Mouse (Mus musculus) midbrain, embryonic 11.5 days (tissue): ENCODE results near the gene Gm3417. TPM values are rescaled to one million over a fixed set of nuclear protein-coding genes. Genes with fewer than 3 reads are reported as not detected.
"Not testable (repeated sequence)": the region's sequence is repeated elsewhere in the genome, so short reads cannot be mapped to it uniquely, and the experiment has no call there.

Experiments used
- ATAC-seq: fragments of 200-750 bp; cut with Nextera tagmentation; 2 replicates; pipeline ENCODE4 v1.8.0; 2017; ENCODE audit warnings: moderate TSS enrichment, moderate library complexity; ENCODE audit not compliant: low FRiP score
- DNase-seq: peaks from one replicate; pipeline ENCODE4 v3.0.0; 2015; ENCODE audit warnings: low spot score; ENCODE audit errors: missing footprints
- H3K27ac ChIP-seq: fragments of 300-500 bp; sonication (generic); 2 replicates; pipeline ENCODE4 v1.5.1; 2014; ENCODE audit warnings: low read depth, low read length
- H3K27me3 ChIP-seq: fragments of 300-500 bp; sonication (generic); 2 replicates; pipeline ENCODE4 v1.6.1; 2014; ENCODE audit warnings: mild to moderate bottlenecking, low read length, moderate library complexity, mixed read lengths; ENCODE audit not compliant: control insufficient read depth, insufficient read depth
- H3K36me3 ChIP-seq: fragments of 300-500 bp; sonication (generic); 2 replicates; pipeline ENCODE4 v1.6.1; 2014; ENCODE audit warnings: mild to moderate bottlenecking, low read length, moderate library complexity, mixed read lengths; ENCODE audit not compliant: control insufficient read depth, insufficient read depth
- H3K4me1 ChIP-seq: fragments of 300-500 bp; sonication (generic); 2 replicates; pipeline ENCODE4 v1.6.1; 2014; ENCODE audit warnings: low read length; ENCODE audit not compliant: control insufficient read depth, insufficient read depth
- H3K4me2 ChIP-seq: fragments of 300-500 bp; sonication (generic); 2 replicates; pipeline ENCODE4 v1.6.1; 2014; ENCODE audit warnings: mild to moderate bottlenecking, moderate library complexity
- H3K4me3 ChIP-seq: fragments of 300-500 bp; sonication (generic); 2 replicates; pipeline ENCODE4 v1.5.1; 2014; ENCODE audit warnings: low read depth, low read length
- H3K9ac ChIP-seq: fragments of 300-500 bp; sonication (generic); 2 replicates; pipeline ENCODE4 v1.6.1; 2014; ENCODE audit warnings: low read length
- H3K9me3 ChIP-seq: fragments of 300-500 bp; sonication (generic); 2 replicates; pipeline ENCODE4 v1.6.1; 2016; ENCODE audit warnings: low read length; ENCODE audit not compliant: control insufficient read depth
- WGBS: fragments of 180-500 bp; shearing (Covaris S2); extraction: QIAGEN DNeasy Blood & Tissue Kit; methylation state at CpG from one replicate; pipeline ENCODE4 v1.1.7; 2014; 5-methylcytosine and 5-hydroxymethylcytosine counted together
- polyA plus RNA-seq: library from polyadenylated mRNA; unstranded; fragments of >200 nt; fragmentation: Nextera tagmentation; extraction: Ambion mirVana; gene quantifications from 2 replicates; pipeline ENCODE4 v1.2.1, GENCODE M21; 2014

Gm3417 gene
- polyA plus RNA-seq, 1 experiment from 2014 or later: 1.4 TPM

- no peaks in the 10 kb centered on the region for H3K27me3 ChIP-seq
- H3K36me3 ChIP-seq: no peaks in the 10 kb centered on the region
- WGBS: 72% methylated on average over 5 of the region's 5 CpGs
- no peak overlapping the region for H3K9ac ChIP-seq
- H3K4me2 ChIP-seq: no peak overlapping the region
- no peaks in the 10 kb centered on the region for H3K9me3 ChIP-seq
- DNase-seq (no peak), ATAC-seq (no peak)
- H3K4me1 ChIP-seq: no peaks in the 10 kb centered on the region
- H3K27ac ChIP-seq: no peak overlapping the region
- H3K4me3 ChIP-seq: no peak overlapping the region
Observed at GRCm38 (mm10) chr17:14935841-14936605, 42.6 kb downstream of the Gm3417 start.

DNA sequence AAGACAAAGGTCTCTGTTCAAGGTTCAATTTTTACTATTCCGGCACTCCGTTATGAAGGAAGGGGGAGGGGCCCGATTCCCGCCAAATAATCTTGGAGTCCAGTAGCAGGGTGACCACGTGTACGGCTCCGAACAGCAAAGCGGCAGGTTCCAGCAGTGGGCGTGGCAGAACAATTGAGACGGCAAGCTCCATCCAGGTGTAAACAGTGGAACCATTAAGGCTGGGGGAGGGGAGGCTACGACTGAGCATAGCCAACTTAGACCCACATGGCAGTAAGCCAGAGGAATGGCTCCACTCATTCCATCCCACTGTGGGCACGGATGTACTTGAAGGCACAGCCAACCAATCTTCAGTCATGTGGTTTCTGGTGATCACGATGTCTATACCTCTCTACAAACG is 43.3 kb downstream of the Gm3417 start:
- not testable (repeated sequence) for H3K36me3 ChIP-seq, H3K9me3 ChIP-seq, H3K4me1 ChIP-seq, ATAC-seq, H3K4me2 ChIP-seq, H3K27ac ChIP-seq, H3K4me3 ChIP-seq, DNase-seq, H3K27me3 ChIP-seq, H3K9ac ChIP-seq
- 90% methylated on average over 12 of the region's 14 CpGs for WGBS

GRCm38 (mm10) chr17:14931469-14931868 is 47.1 kb downstream of the Gm3417 start:
- H3K4me1 ChIP-seq: no peaks in the 10 kb centered on the region
- H3K9ac ChIP-seq: no peak overlapping the region
- no peak overlapping the region for H3K4me3 ChIP-seq
- H3K36me3 ChIP-seq: no peaks in the 10 kb centered on the region
- H3K4me2 ChIP-seq: no peak overlapping the region
- no peaks in the 10 kb centered on the region for H3K27me3 ChIP-seq
- no peak overlapping the region for H3K27ac ChIP-seq
- no peak for ATAC-seq
- DNase-seq: no peak
- no peaks in the 10 kb centered on the region for H3K9me3 ChIP-seq
- 86% methylated on average over 5 of the region's 5 CpGs for WGBS

DNA sequence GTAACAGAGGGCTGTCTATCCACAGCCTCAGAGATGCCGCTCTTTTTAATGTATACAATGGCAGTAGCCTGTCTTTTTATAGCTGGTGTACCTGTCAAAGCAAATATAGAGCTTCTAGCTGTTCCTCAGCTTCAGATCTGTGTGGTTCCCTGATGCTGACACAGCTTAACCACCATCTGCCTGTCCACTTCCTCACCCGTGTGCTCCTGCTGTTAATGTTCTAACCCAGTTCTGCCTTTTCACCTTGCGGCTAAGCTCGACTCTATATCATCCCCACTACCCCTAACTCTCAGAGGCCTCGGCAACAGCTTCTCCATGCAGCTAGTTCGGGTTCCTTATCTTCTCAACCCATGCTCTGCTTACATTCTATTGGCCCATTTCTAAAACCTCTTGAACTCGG is 47.9 kb downstream of the Gm3417 start:
- Histone ChIP-seq H3K9ac (no peak overlapping the region), H3K4me3 (no peak overlapping the region), H3K4me2 (no peak overlapping the region), H3K27me3 (no peaks in the 10 kb centered on the region), H3K4me1 (no peaks in the 10 kb centered on the region), H3K36me3 (no peaks in the 10 kb centered on the region), H3K9me3 (no peaks in the 10 kb centered on the region), H3K27ac (no peak overlapping the region)
- no peak for ATAC-seq
- WGBS: 86% methylated on average over 7 of the region's 7 CpGs
- no peak for DNase-seq

DNA sequence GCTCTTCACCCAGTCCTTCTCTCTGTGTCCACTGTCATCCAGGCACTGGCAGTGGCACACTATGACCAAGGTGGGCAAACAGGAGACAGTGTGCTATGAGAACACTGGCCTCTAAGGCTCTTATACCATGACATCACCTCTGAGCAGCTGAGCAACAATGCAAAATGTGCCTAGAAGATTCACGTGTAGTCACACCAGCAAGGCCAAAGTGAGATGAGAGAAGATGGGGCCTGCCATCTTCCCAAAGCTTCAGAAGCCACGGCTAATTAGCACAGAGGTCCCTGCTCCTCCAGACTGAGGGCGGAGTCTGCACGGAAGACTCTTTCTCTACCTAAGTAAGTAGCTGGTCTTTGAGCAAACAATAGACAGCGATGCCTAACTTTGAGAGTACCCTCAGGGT is 50.0 kb downstream of the Gm3417 start:
- WGBS: 73% methylated on average over 5 of the region's 5 CpGs
- no peak overlapping the region for H3K4me2 ChIP-seq

GRCm38 (mm10) chr17:14927644-14928218 is 50.9 kb downstream of the Gm3417 start:
- ATAC-seq: no peak

More for the DNA sequence above, 50.0 kb downstream of the Gm3417 start:
- H3K36me3 ChIP-seq: no peaks in the 10 kb centered on the region
- H3K9me3 ChIP-seq: no peaks in the 10 kb centered on the region
- H3K4me1 ChIP-seq: no peaks in the 10 kb centered on the region
- DNase-seq (no peak), ATAC-seq (no peak)
- H3K27ac ChIP-seq: no peak overlapping the region
- no peak overlapping the region for H3K4me3 ChIP-seq
- H3K27me3 ChIP-seq: no peaks in the 10 kb centered on the region
- H3K9ac ChIP-seq: no peak overlapping the region

DNA sequence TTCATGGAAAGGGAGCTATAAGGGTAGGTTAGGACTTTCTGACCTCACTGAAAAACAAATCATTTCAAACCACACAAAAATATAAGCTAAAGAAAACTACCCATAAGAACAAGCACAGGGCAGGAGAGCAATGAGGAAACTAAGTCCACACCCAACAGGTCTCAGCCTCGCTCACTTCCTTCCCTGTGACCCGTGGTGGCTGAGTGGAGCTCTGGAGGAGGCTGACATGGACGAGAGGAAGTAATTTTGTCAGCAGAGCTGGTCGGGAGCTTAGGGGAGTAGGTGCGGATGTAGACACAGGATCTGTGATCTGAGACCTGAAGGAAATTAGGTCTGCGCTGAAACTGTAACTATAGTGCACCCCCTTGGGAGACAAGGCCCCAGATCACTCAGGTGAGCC is 57.0 kb downstream of the Gm3417 start:
- Histone ChIP-seq H3K36me3 (no peaks in the 10 kb centered on the region), H3K4me3 (no peak overlapping the region), H3K27ac (no peak overlapping the region), H3K27me3 (no peaks in the 10 kb centered on the region), H3K9me3 (no peaks in the 10 kb centered on the region), H3K4me2 (no peak overlapping the region), H3K9ac (no peak overlapping the region), H3K4me1 (no peaks in the 10 kb centered on the region)
- 78% methylated on average over 6 of the region's 6 CpGs for WGBS
- ATAC-seq: no peak
- DNase-seq: no peak

More at GRCm38 (mm10) chr17:14927644-14928218, 50.9 kb downstream of the Gm3417 start:
- no peak for DNase-seq
- Histone ChIP-seq H3K9me3 (no peaks in the 10 kb centered on the region), H3K36me3 (no peaks in the 10 kb centered on the region), H3K4me3 (no peak overlapping the region), H3K4me2 (no peak overlapping the region), H3K4me1 (no peaks in the 10 kb centered on the region), H3K27me3 (no peaks in the 10 kb centered on the region), H3K9ac (no peak overlapping the region), H3K27ac (no peak overlapping the region)
- WGBS: 81% methylated on average over 8 of the region's 8 CpGs

- Histone ChIP-seq H3K4me1 (no peaks in the 10 kb centered on the region), H3K9me3 (no peaks in the 10 kb centered on the region), H3K4me2 (no peak overlapping the region), H3K9ac (no peak overlapping the region), H3K27me3 (no peaks in the 10 kb centered on the region), H3K36me3 (no peaks in the 10 kb centered on the region), H3K27ac (no peak overlapping the region), H3K4me3 (no peak overlapping the region)
- no peak for ATAC-seq
- DNase-seq: no peak
- 90% methylated on average over 8 of the region's 8 CpGs for WGBS
Observed at GRCm38 (mm10) chr17:14917866-14918265, 60.7 kb downstream of the Gm3417 start.

DNA sequence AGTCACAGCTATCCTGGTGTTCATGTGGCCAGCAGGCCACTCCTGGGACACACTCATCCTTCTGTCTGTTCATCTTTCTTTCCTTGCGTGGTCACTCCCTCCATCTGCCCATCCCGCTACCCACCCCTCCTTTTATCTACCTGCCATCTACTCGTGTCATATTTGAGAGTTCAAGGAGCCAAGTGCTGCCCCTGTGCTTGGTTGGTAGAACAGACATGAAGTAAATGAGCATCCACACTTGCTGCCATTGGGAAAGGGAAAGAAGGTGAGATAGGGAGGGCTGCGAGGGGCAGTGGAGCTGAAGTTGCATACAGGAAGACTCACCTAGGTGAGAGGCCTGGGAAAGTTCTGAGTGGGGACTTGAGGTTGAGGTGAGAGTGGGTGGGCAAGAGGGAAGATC is 64.2 kb downstream of the Gm3417 start:
- Histone ChIP-seq H3K36me3 (no peaks in the 10 kb centered on the region), H3K9me3 (no peaks in the 10 kb centered on the region), H3K9ac (no peak overlapping the region), H3K27me3 (no peaks in the 10 kb centered on the region), H3K4me3 (no peak overlapping the region), H3K4me1 (no peaks in the 10 kb centered on the region), H3K27ac (no peak overlapping the region), H3K4me2 (no peak overlapping the region)
- 89% methylated on average over 4 of the region's 4 CpGs for WGBS
- DNase-seq: no peak
- no peak for ATAC-seq
